Mouse (Mus musculus) megakaryocyte, embryonic 14.5 days (primary cell): Measurements from ENCODE around the gene Smarcd1. TPM values are rescaled to one million over a fixed set of nuclear protein-coding genes. Genes with fewer than 3 reads are reported as not detected.
A peak's percentile ranks its signal among the peaks of the same experiment; 100 is the strongest.

ENCODE experiments used
- H3K27me3 ChIP-seq: replicated peaks from 2 replicates; pipeline ENCODE3; 2012; ENCODE audit warnings: inconsistent platforms
- H3K36me3 ChIP-seq: replicated peaks from 2 replicates; pipeline ENCODE3; 2012; ENCODE audit warnings: low read length, inconsistent platforms, mixed read lengths
- H3K4me1 ChIP-seq: 2 replicates; pipeline ENCODE4 v1.6.1; 2012; ENCODE audit warnings: inconsistent platforms
- H3K4me3 ChIP-seq: replicated peaks from 2 replicates; pipeline ENCODE3; 2012; ENCODE audit warnings: moderate library complexity, mild to moderate bottlenecking, inconsistent platforms
- H3K9me3 ChIP-seq: 2 replicates; pipeline ENCODE4 v1.6.1; 2012; ENCODE audit warnings: inconsistent platforms
- FLI1 ChIP-seq: IDR thresholded peaks from 2 replicates; pipeline ENCODE4 v1.6.1; 2012; ENCODE audit warnings: low read length, inconsistent platforms, mixed read lengths
- GATA1 ChIP-seq: IDR thresholded peaks from 3 replicates; pipeline ENCODE4 v1.6.1; 2012; ENCODE audit warnings: mixed read lengths, low read length, inconsistent platforms, borderline replicate concordance
- polyA plus RNA-seq: library from polyadenylated mRNA; stranded (reverse); fragments of >175 nt; gene quantifications from 2 replicates; pipeline ENCODE4 v1.2.3, GENCODE M21; 2012; ENCODE audit warnings: low replicate concordance; ENCODE audit not compliant: insufficient read depth

The Smarcd1 gene
- polyA plus RNA-seq, 1 experiment, result 20.3 TPM

DNA sequence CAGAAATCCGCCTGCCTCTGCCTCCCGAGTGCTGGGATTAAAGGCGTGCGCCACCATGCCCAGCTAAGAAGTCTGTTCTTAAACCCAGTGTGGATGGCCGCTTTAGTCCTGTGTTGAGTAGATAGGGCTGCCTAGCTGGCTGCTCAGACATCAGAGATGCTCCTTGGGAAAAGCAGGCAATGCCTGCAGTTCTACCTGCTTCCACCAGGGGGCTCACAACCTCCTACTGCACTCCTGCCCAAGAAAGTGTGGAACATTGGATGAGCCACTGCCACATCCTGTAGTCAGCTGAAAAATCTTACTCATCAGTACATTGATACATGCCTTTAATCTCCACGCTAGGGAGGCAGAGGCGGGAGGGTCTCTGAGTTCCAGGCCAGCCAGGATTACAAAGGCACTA, 12.9 kb downstream of the Smarcd1 start:
- Histone ChIP-seq H3K4me3 (no peak overlapping the region), H3K9me3 (no peaks in the 10 kb centered on the region), H3K4me1 (peaks cover 37% of the 10 kb centered on the region), H3K27me3 (peaks cover 25% of the 10 kb centered on the region), H3K36me3 (peaks cover 46% of the 10 kb centered on the region)
- no peak for TF ChIP-seq FLI1
- no peak for TF ChIP-seq GATA1

DNA sequence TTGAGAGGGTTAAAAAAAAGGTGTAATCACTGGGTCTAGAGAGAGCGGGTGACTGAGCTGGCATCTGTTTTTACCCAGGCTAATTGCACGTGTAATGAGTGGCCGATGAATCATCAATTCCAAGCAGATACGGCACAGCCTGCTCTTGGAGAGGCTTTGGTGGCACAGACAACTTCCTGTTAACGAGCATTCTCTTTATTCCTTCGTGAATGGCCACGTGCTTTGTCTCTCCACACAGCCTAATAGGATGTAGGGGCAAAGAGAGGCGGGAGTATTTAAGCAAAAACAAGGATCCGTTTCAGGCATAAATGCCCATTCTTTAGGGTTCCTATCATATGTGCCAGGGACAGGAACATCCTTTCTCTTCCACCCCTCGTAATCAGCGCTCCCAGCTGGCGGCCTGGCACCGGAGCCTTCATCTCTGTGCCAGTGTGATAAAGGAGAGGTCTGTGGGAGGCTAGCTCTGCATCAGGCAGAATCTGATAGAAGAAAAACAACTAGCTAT, 13.5 kb downstream of the Smarcd1 start:
- no peaks in the 10 kb centered on the region for H3K9me3 ChIP-seq
- peak overlapping the region; percentile 30 for H3K4me3 ChIP-seq
- peaks cover 37% of the 10 kb centered on the region for H3K4me1 ChIP-seq
- peaks cover 41% of the 10 kb centered on the region for H3K36me3 ChIP-seq
- peaks cover 29% of the 10 kb centered on the region for H3K27me3 ChIP-seq
- TF ChIP-seq FLI1, result no peak
- no peak for TF ChIP-seq GATA1

GRCm38 (mm10) chr15:99715982-99716746, 14.2 kb downstream of the Smarcd1 start:
- TF ChIP-seq GATA1 (no peak), FLI1 (no peak)
- Histone ChIP-seq H3K27me3 (peaks cover 34% of the 10 kb centered on the region), H3K36me3 (peaks cover 33% of the 10 kb centered on the region), H3K4me1 (peaks cover 37% of the 10 kb centered on the region), H3K9me3 (no peaks in the 10 kb centered on the region), H3K4me3 (no peak overlapping the region)

DNA sequence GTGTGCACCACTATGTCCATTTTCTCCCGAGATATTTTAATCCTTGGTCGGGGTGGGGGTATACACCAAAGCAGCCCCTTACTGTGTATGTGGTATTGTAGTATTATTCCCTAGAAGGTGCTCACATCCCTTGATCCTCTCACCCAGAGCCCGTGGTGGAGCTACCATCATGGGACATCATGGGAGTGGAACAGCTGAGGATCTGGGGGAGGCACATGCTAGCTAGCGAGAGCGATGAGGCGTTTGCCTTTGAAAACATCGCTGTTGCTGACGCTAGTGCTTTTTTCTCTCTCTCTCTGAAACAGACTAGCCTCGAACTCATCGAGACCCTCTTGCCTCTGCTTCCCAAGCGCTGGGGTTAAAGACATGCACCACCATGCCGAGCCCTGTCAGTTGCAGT, 14.9 kb downstream of the Smarcd1 start:
- no peak overlapping the region for H3K4me3 ChIP-seq
- peaks cover 38% of the 10 kb centered on the region for H3K4me1 ChIP-seq
- H3K27me3 ChIP-seq, result peaks cover 34% of the 10 kb centered on the region
- TF ChIP-seq FLI1 (no peak), GATA1 (no peak)
- H3K9me3 ChIP-seq, result no peaks in the 10 kb centered on the region
- peaks cover 27% of the 10 kb centered on the region for H3K36me3 ChIP-seq

DNA sequence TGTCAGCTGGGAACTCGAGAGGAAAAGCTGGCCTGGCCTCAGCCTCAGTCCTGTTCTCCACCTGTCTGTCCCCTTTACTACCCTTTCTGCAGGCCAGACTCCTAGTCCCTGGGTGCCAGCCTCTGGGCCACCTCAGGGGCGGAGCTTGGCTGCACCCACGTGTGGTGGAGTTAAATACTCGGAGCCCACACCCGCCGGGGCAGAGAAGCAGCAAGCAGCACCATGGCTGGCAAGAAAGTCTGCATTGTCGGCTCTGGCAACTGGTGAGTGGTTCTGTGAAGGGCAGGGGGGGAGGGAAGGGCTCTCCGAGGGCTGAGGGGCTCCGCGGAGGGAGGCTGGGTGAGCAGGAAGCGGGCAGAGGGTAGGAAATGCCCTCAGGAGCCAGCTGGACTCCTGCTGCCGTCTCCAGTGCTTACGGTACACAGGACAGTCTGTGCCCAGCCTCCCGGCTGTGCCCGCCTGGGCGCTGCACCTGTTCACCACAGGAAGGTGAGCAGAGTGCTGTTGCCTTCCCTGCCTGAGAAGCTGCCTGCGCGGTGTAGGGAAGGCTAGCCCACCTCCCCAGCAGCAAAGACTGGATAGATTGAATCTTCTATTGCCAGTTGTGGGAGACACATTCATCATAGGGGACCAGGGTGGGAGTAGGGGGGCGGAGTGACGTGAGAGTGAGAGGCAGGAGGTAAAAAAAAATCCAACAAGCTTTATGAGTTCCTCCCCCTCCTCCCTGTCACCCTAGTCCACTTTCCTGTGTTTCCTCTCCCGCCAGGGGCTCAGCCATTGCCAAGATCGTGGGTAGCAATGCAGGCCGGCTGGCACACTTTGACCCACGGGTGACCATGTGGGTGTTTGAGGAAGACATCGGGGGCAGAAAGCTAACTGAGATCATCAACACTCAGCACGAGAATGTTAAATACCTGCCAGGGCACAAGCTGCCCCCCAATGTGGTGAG, 15.7 kb downstream of the Smarcd1 start, which contains the start of gene Gpd1:
Gene Gpd1 (plus strand): TSS at position 130 of the 949 bp plus-strand sequence.
- H3K4me1 ChIP-seq, result peaks cover 45% of the 10 kb centered on the region
- peaks cover 34% of the 10 kb centered on the region for H3K27me3 ChIP-seq
- no peak within 1 kb of the TSS for H3K4me3 ChIP-seq
- TF ChIP-seq FLI1 (no peak), GATA1 (no peak)
- peaks cover 18% of the 10 kb centered on the region for H3K36me3 ChIP-seq
- no peaks in the 10 kb centered on the region for H3K9me3 ChIP-seq

- no peak overlapping the region for H3K4me3 ChIP-seq
- peaks cover 10% of the 10 kb centered on the region for H3K36me3 ChIP-seq
- peaks cover 34% of the 10 kb centered on the region for H3K27me3 ChIP-seq
- peaks cover 52% of the 10 kb centered on the region for H3K4me1 ChIP-seq
- no peak for TF ChIP-seq FLI1
- no peak for TF ChIP-seq GATA1
- H3K9me3 ChIP-seq, result no peaks in the 10 kb centered on the region
These were observed 16.6 kb downstream of the Smarcd1 start for GRCm38 (mm10) chr15:99718461-99719021.

- peaks cover 34% of the 10 kb centered on the region for H3K27me3 ChIP-seq
- H3K36me3 ChIP-seq, result no peaks in the 10 kb centered on the region
- H3K4me1 ChIP-seq, result peaks cover 59% of the 10 kb centered on the region
- no peak for TF ChIP-seq GATA1
- no peak for TF ChIP-seq FLI1
- no peaks in the 10 kb centered on the region for H3K9me3 ChIP-seq
- H3K4me3 ChIP-seq, result no peak overlapping the region
These were observed 17.9 kb downstream of the Smarcd1 start for GRCm38 (mm10) chr15:99719865-99720264.

DNA sequence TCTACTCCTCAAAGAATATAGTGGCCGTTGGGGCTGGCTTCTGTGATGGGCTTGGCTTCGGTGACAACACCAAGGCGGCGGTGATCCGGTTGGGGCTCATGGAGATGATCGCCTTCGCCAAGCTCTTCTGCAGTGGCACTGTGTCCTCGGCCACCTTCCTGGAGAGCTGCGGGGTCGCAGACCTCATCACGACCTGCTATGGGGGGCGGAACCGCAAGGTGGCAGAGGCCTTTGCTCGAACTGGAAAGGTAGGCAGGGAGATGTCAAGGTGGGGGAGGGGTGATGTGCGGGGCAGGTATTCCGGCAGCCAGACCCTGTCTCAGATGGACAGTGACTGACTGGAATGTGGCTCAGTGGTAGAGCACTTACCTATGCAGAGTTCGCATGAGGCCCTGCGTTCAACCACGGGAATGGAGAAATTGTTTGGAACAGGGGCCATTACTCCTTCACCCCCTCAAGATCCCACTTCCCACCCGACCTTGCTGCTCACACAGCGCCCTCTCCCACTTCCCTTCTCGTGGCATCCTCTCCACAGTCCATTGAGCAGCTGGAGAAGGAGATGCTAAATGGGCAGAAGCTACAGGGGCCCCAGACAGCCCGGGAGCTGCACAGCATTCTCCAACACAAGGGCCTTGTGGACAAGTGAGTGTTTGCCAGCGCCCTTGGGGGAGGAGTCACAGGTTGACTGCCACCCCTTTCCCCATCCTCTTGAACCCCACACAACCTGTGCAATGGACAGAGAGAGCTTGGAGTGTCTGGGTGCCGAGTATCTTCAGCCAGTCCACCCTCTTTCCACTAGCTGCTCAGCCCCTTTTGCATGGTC, 20.2 kb downstream of the Smarcd1 start:
- H3K4me3 ChIP-seq, result no peak overlapping the region
- H3K27me3 ChIP-seq, result peaks cover 31% of the 10 kb centered on the region
- no peak for TF ChIP-seq FLI1
- H3K36me3 ChIP-seq, result no peaks in the 10 kb centered on the region
- H3K4me1 ChIP-seq, result peaks cover 50% of the 10 kb centered on the region
- H3K9me3 ChIP-seq, result no peaks in the 10 kb centered on the region

GRCm38 (mm10) chr15:99723120-99723514, 21.2 kb downstream of the Smarcd1 start:
- peaks cover 8% of the 10 kb centered on the region for H3K36me3 ChIP-seq
- H3K4me3 ChIP-seq, result no peak overlapping the region
- peaks cover 22% of the 10 kb centered on the region for H3K27me3 ChIP-seq

More at GRCm38 (mm10) chr15:99723120-99723514, 21.2 kb downstream of the Smarcd1 start:
- H3K9me3 ChIP-seq, result no peaks in the 10 kb centered on the region
- TF ChIP-seq GATA1 (no peak), FLI1 (no peak)
- H3K4me1 ChIP-seq, result peaks cover 45% of the 10 kb centered on the region
